In the genomic region with DNA sequence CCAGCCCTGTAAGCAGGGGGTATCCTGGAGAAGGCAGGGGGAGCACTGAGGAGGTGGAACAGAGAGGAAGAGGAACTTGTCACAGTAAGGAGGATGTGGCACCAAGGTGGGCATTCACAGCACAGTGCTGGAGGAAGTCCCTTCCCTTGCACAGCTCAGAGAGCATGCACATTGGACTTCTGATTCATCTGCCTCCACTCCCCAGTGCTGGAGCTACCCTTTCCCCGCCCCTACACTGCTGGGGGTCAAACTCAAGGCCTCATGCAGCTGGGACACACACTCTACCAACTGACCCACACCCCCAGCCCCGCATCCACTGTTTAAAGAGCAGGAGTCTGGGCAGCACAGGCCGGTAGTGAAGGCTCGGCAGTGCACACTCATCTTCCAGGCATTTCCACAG, we compare ENCODE assay signal across 10 mouse cellular contexts. TPM values are rescaled to one million over a fixed set of nuclear protein-coding genes. Genes with fewer than 3 reads are reported as not detected.
A peak's percentile ranks its signal among the peaks of the same experiment; 100 is the strongest.
DNase-seq lines count a peak whose midpoint lies in the region; ATAC-seq and TF ChIP-seq lines count a peak whose summit lies in the region.
"Had no signal": no experiment of that assay in that cellular context is flagged by ENCODE, and none has a peak within 500 bp of the region (broad histone marks: within the 10 kb centered on the region; RNA-seq: fewer than 3 reads in every experiment).

No protein-coding gene starts in this region.

- no peak for TF ChIP-seq EP300 in lung, postnatal 0 days (IDR thresholded peaks at IDR 0.05)
- no peak for TF ChIP-seq EP300 in stomach, postnatal 0 days (optimal IDR thresholded peaks at IDR 0.05)

- H3K36me3 ChIP-seq in heart, embryonic 13.5 days = peaks cover 81% of the 10 kb centered on the region
- H3K36me3 ChIP-seq in lung, postnatal 0 days (ENCODE audit: insufficient read depth, low read length) = peaks cover 30% of the 10 kb centered on the region
- peaks cover 9% of the 10 kb centered on the region for H3K36me3 ChIP-seq in stomach, postnatal 0 days (ENCODE audit: control insufficient read depth, insufficient read depth, low read length)

- intact Hi-C loops in heart, postnatal 10 days (cut with DNase I) = no loop called here

- no peaks in the 10 kb centered on the region for H3K27me3 ChIP-seq in heart, embryonic 13.5 days (replicated peaks)
- no peaks in the 10 kb centered on the region for H3K27me3 ChIP-seq in lung, postnatal 0 days (replicated peaks; ENCODE audit: insufficient read depth, low read length)
- H3K27me3 ChIP-seq in stomach, postnatal 0 days (ENCODE audit: control insufficient read depth, insufficient read depth, low read length) = no peaks in the 10 kb centered on the region

- no peak for DNase-seq in heart, postnatal 10 days
- DNase-seq in lung, postnatal 0 days (ENCODE audit: low spot score) = no peak
- DNase-seq in lung, postnatal 25 days (ENCODE audit: low spot score) = no peak
- DNase-seq in stomach, postnatal 0 days (ENCODE audit: low spot score) = peak; percentile 54
- DNase-seq in retina, postnatal 1 day = no peak
- DNase-seq: cerebellum, postnatal 10 days; heart, postnatal 4 days had no signal

- peaks cover 73% of the 10 kb centered on the region for H3K4me1 ChIP-seq in heart, embryonic 13.5 days
- H3K4me1 ChIP-seq in lung, postnatal 0 days (ENCODE audit: insufficient read depth, low read depth, low read length) = no peaks in the 10 kb centered on the region
- H3K4me1 ChIP-seq in stomach, postnatal 0 days (replicated peaks; ENCODE audit: control insufficient read depth, insufficient read depth) = peaks cover 15% of the 10 kb centered on the region

- TF ChIP-seq CTCF in lung, postnatal 0 days (IDR thresholded peaks at IDR 0.05) = no peak
- no peak for TF ChIP-seq CTCF in stomach, postnatal 0 days (IDR thresholded peaks at IDR 0.05; ENCODE audit: low read depth)

- ATAC-seq in heart, embryonic 13.5 days (ENCODE audit: extremely low read depth, insufficient number of reproducible peaks, low FRiP score, low TSS enrichment) = no peak
- peak; percentile 34 for ATAC-seq in lung, postnatal 0 days
- ATAC-seq in granulocyte monocyte progenitor cell, adult 5-6 weeks (replicated peaks; ENCODE audit: poor library complexity, severe bottlenecking) = peak; percentile 86
- ATAC-seq in stomach, postnatal 0 days (ENCODE audit: low FRiP score, low TSS enrichment) = peak; percentile 38; the same call in 1 of the 2 replicates
- no peak for ATAC-seq in erythroid progenitor cell, adult 5-6 weeks (replicated peaks; ENCODE audit: low FRiP score, poor library complexity, severe bottlenecking)

- peak overlapping the region; percentile 50; the same call in 1 of the 2 replicates for H3K27ac ChIP-seq in heart, embryonic 13.5 days (replicated peaks)
- H3K27ac ChIP-seq in lung, postnatal 0 days (ENCODE audit: low read length) = no peak overlapping the region
- H3K27ac ChIP-seq in stomach, postnatal 0 days (replicated peaks) = peak overlapping the region; percentile 46

- no peak overlapping the region for H3K4me2 ChIP-seq in heart, embryonic 13.5 days
- H3K4me2 ChIP-seq in lung, postnatal 0 days (replicated peaks; ENCODE audit: low read depth, low read length) = no peak overlapping the region
- H3K4me2 ChIP-seq in stomach, postnatal 0 days (replicated peaks; ENCODE audit: low read depth) = no peak overlapping the region

- H3K9me3 ChIP-seq in heart, embryonic 13.5 days = no peaks in the 10 kb centered on the region
- no peaks in the 10 kb centered on the region for H3K9me3 ChIP-seq in lung, postnatal 0 days (ENCODE audit: low read length)
- H3K9me3 ChIP-seq in stomach, postnatal 0 days (ENCODE audit: control insufficient read depth, low read length) = no peaks in the 10 kb centered on the region

- no peak overlapping the region for H3K4me3 ChIP-seq in heart, embryonic 13.5 days
- no peak overlapping the region for H3K4me3 ChIP-seq in lung, postnatal 0 days (ENCODE audit: low read depth, low read length)
- H3K4me3 ChIP-seq in stomach, postnatal 0 days (ENCODE audit: low read depth, low read length) = no peak overlapping the region

- H3K9ac ChIP-seq in heart, embryonic 13.5 days = no peak overlapping the region
- no peak overlapping the region for H3K9ac ChIP-seq in lung, postnatal 0 days (replicated peaks; ENCODE audit: low read depth)
- no peak overlapping the region for H3K9ac ChIP-seq in stomach, postnatal 0 days (ENCODE audit: low read length)

- 66% methylated on average over 4 of the region's 4 CpGs for WGBS in heart, embryonic 13.5 days
- 47% methylated on average over 4 of the region's 4 CpGs for WGBS in lung, postnatal 0 days
- 24% methylated on average over 4 of the region's 4 CpGs for WGBS in stomach, postnatal 0 days

RNA-seq across cellular contexts. Expression of a gene that starts 12.7 kb away (rescaled TPM):
- 450 and 490 TPM in 2 replicates for polyA plus RNA-seq in heart, embryonic 13.5 days (2015; fragmentation: Nextera tagmentation; extraction: Ambion mirVana)
- total RNA-seq in heart, postnatal 10 days (2021) = 100 to 1,000 TPM; 207 to 221 TPM
- 1,095 and 1,144 TPM in 2 replicates for polyA plus RNA-seq in lung, postnatal 0 days (2015; fragmentation: Nextera tagmentation; extraction: Ambion mirVana)
- 119 and 132 TPM in 2 replicates for total RNA-seq in granulocyte monocyte progenitor cell, adult 5-6 weeks (2014; fragmentation: Nextera tagmentation)
- 95.9 and 98.4 TPM in 2 replicates for total RNA-seq in granulocyte monocyte progenitor cell, adult 5-6 weeks (2017)
- 634 and 654 TPM in 2 replicates for polyA plus RNA-seq in stomach, postnatal 0 days (2015; fragmentation: Nextera tagmentation; extraction: Ambion mirVana)
- 40.7 and 70.3 TPM in 2 replicates for total RNA-seq in erythroid progenitor cell, adult 5-6 weeks (2015; ENCODE audit: low replicate concordance)
- total RNA-seq in erythroid progenitor cell, adult 5-6 weeks (2017; ENCODE audit: low replicate concordance) = 17.9 and 34.8 TPM in 2 replicates

Comparison
In these comparisons a context has a peak if more than half of its experiments do, and no peak if none do; other contexts are left out.
1. ATAC-seq: peak in lung, postnatal 0 days (single experiment), granulocyte monocyte progenitor cell, adult 5-6 weeks (single experiment) and stomach, postnatal 0 days (single experiment); none in heart, embryonic 13.5 days (single experiment) and erythroid progenitor cell, adult 5-6 weeks (single experiment).